Mouse (Mus musculus) cerebellum, adult 2 months (tissue): ENCODE results near the gene Lmbr1.

ENCODE experiments used
- CTCF ChIP-seq: fragments of 200-500 bp; IDR thresholded peaks from 2 replicates; pipeline ENCODE4 v1.5.1; 2011; ENCODE audit warnings: low read depth, mild to moderate bottlenecking, control low read depth, low read length, moderate library complexity, borderline replicate concordance; ENCODE audit not compliant: insufficient read depth
- POLR2A ChIP-seq: fragments of 200-500 bp; IDR thresholded peaks from 2 replicates; pipeline ENCODE4 v1.6.1; 2011; ENCODE audit warnings: low read length, control low read depth, borderline replicate concordance; ENCODE audit not compliant: insufficient read depth

- no peak for TF ChIP-seq POLR2A
- TF ChIP-seq CTCF: no peak
Measured at GRCm38 (mm10) chr5:29274746-29275145, 103.4 kb downstream of the Lmbr1 start.
